Mouse (Mus musculus) urinary bladder, postnatal 10 days (tissue): ENCODE results near the gene Nectin2.

Experiments used
- DNase-seq: peaks from one replicate; pipeline ENCODE4 v3.0.0; 2022; ENCODE audit warnings: low spot score

The Nectin2 gene

GRCm38 (mm10) chr7:19710650-19711049, 39.6 kb downstream of the Nectin2 start:
- DNase-seq = no peak

- DNase-seq = no peak
Measured at GRCm38 (mm10) chr7:19705271-19705670, 45.0 kb downstream of the Nectin2 start.

GRCm38 (mm10) chr7:19704475-19704874, 45.8 kb downstream of the Nectin2 start:
- DNase-seq = no peak

DNA sequence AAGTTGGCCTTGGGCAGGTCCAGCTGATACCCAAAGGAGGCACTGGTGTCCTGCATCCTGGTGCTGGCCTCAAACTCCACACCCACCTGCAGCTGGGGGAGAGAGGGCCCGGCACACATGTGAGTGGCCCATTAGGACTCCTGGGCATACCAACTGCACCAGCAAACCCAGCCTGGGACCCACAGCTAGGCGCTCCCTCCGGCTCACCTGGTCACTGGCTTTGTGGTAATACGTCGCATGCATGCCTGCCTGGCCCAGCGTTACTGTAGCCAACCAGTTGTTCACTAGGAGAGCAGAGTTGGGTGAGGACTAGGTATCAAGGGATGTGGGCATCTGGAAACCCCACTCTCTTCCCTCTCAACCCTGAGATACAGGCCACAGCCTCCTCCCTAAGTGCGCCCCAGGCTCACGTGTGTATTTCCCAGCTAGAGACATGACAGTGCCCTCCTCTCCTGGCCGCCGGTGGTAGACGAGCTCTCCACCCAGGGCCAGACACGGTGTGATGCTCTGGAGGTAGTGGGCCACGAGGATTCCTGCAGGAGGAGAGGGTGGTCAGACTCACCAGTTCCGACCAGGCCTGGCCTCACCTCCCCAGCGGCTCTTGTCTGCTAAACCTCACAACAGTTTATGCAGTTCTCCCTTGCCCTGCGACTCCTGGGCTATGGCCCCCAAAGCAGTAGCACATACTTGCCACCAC, 47.3 kb downstream of the Nectin2 start:
- no peak for DNase-seq

- DNase-seq = no peak
Measured at GRCm38 (mm10) chr7:19701069-19701761, 49.1 kb downstream of the Nectin2 start.

DNA sequence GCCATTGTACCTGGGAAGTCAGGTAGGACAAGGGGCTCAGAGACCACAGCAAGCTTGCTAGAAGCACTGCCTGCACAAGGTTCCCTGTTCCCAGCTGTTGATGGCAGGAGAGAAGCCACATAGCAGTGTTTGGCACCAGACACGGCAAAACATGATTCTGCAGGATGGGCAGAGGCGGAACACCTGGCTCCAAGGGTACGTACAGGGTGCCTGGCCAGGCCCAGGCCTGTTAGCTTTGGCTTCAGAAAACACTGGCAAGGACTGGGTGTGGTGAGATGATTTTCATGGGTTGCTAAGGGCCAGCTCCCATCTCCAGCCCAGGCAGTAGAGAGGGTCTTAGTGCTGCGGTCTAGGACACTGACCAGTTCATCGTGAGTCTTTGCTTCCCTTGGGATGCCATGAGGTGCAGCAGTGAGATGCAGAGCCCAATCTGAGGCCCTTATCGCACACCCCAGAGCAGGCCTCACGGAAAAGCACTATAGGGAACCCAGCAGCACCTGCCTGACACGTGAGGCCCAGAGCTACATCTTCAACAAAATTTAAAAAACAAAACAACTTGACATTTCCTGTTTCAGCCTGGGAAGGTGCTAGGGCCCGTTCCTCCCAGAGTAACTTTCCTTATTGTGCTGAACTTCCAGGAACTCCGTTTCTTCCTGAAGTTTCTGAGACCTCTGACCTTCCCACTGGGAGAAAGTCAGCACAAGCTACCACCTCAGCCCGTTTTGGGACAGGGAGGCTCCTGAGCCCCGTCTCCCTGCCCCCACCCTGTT, 49.8 kb downstream of the Nectin2 start:
- DNase-seq = no peak

GRCm38 (mm10) chr7:19699827-19700148, 50.5 kb downstream of the Nectin2 start:
- DNase-seq = no peak

GRCm38 (mm10) chr7:19698907-19699826, 51.1 kb downstream of the Nectin2 start, which contains the start of gene Apoe:
TSS of gene Apoe (minus strand) at chr7:19699188.
- no peak for DNase-seq

GRCm38 (mm10) chr7:19697949-19698906, 52.1 kb downstream of the Nectin2 start:
- no peak for DNase-seq

DNA sequence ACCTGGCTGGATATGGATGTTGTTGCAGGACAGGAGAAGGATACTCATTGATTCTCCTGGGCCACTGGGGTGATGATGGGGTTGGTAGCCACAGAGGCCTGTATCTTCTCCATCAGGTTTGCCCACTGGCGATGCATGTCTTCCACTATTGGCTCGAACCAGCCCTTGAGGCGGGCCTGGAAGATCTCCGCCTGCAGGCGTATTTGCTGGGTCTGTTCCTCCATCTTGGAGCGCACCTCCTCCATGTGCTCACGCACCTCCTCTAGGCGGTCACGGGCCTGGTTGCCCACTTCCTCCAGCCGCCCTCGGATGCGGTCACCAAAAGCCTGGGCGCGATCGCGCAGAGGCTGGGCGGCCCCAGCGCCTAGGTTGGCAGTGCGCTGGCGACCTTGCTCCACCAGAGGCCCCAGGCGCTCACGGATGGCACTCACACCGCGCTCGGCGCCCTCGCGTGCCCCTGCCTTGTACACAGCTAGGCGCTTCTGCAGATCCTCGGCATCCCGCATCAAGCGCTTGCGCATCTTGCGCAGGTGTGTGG, 53.9 kb downstream of the Nectin2 start:
- DNase-seq = no peak

DNA sequence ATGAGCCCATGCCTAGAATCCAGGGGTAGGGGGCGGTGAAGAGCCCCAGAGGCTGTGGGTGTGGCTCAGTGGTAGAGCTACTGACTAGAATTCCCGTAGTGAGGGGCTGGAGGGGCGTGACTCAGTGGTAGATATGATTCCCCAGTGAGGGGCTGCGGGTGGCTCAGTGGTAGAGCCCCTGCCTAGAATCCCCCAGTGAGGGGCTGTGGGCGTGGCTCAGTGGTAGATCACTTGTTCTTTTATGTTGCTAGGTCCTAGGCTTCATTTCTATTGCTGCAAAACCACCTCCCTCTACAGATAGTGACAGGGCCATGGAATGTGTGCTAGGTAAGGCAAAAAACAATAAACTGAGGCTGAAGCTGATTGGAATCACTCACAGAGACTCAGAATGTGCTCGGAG, 54.4 kb downstream of the Nectin2 start:
- no peak for DNase-seq

GRCm38 (mm10) chr7:19695213-19695594, 55.1 kb downstream of the Nectin2 start:
- no peak for DNase-seq

GRCm38 (mm10) chr7:19694336-19695212, 55.7 kb downstream of the Nectin2 start:
- no peak for DNase-seq

DNA sequence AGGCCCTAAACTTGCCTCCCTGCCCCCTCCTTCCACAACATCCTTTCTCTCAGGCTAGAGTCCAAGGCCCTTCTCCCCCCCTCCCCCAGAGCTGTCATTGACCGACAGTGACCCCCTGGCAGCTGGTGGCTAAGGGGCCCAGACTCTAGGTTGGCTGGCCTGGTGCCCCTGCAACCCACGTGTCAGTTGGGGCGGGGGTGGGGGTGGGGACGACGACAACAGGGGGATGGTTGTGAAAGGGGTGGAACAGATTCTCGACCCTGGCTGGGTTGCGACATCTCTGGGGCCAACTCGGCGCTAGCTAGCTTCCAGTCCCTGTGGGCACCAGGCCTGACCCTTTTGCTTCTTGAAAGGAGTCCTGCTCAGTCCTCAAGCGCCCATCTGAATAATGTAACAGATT, 56.9 kb downstream of the Nectin2 start:
- DNase-seq = no peak

GRCm38 (mm10) chr7:19691873-19692865, 58.1 kb downstream of the Nectin2 start, which contains the start of gene Apoc1:
TSS of gene Apoc1 (minus strand) at chr7:19692660.
- DNase-seq = no peak

DNA sequence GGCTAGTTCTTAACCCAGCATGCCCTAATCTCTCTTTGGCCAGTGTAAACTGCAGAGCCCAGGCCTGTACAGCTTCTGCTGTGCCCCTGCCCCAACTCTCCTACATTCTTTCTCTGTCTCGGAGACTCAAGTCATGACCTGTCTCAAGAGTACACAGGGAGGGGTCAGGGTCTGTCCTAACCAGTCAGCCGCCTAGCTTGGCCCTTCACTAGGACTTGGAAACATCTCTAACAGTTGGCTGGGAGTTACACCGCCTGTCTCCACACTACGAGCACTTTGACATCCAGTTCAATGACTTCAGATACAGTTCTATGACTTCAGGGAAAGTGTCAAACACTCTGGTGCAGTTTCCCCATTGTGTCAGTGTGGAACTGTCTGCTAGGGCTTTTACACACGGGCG, 58.8 kb downstream of the Nectin2 start:
- DNase-seq = no peak

GRCm38 (mm10) chr7:19690845-19691244, 59.4 kb downstream of the Nectin2 start:
- no peak for DNase-seq

DNA sequence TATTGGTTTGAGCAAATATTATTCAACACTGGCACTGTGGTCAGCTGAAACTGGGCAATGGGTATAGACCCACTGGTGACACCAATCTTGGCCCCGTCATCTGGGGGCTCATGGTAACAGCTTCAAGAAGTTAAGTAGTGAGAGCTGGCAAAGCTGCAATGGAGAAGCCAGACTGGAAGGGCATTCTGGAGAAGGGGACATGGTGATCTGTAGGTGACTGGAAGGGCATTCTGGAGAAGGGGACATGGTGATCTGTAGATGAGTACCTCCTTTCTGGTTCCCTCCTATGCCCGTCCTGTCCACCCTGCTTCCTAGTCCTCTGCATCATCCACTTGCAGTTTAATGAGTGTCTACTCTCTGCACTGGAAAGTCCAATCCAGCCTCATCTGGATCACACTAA, 61.7 kb downstream of the Nectin2 start:
- no peak for DNase-seq
